ENCODE assay signal across 8 mouse cellular contexts in genomic region chr7:119076712-119077619, GRCm38 (mm10).
DNase-seq lines count a peak whose midpoint lies in the region; ATAC-seq and TF ChIP-seq lines count a peak whose summit lies in the region.

No protein-coding gene starts in this region.

- WGBS in forebrain, embryonic 11.5 days, result 63% methylated on average over 12 of the region's 12 CpGs
- 66% methylated on average over 12 of the region's 12 CpGs for WGBS in forebrain, embryonic 10.5 days
- WGBS in hindbrain, postnatal 0 days, result 47% methylated on average over 12 of the region's 12 CpGs
- WGBS in heart, embryonic 12.5 days, result 53% methylated on average over 12 of the region's 12 CpGs

- H3K4me2 ChIP-seq in forebrain, embryonic 11.5 days (ENCODE audit: low read depth, low read length, severe bottlenecking), result no peak overlapping the region
- no peak overlapping the region for H3K4me2 ChIP-seq in hindbrain, postnatal 0 days (ENCODE audit: low read depth, low read length)
- no peak overlapping the region for H3K4me2 ChIP-seq in heart, embryonic 12.5 days

- 0 out of 2 replicates have a peak, but pooled peaks have one; percentile 51 for ATAC-seq in forebrain, embryonic 11.5 days (replicated peaks; ENCODE audit: low FRiP score)
- peak; percentile 84; the same call in 1 of the 2 replicates for ATAC-seq in hindbrain, postnatal 0 days
- ATAC-seq in granulocyte monocyte progenitor cell, adult 5-6 weeks (replicated peaks; ENCODE audit: poor library complexity, severe bottlenecking), result no peak
- ATAC-seq in heart, embryonic 12.5 days (ENCODE audit: insufficient number of reproducible peaks, low FRiP score), result no peak

- H3K27ac ChIP-seq in forebrain, embryonic 11.5 days (ENCODE audit: low read depth, low read length), result no peak overlapping the region
- H3K27ac ChIP-seq in forebrain, embryonic 10.5 days, result no peak overlapping the region
- no peak overlapping the region for H3K27ac ChIP-seq in hindbrain, postnatal 0 days
- no peak overlapping the region for H3K27ac ChIP-seq in heart, embryonic 12.5 days (ENCODE audit: poor library complexity, severe bottlenecking)

- no peaks in the 10 kb centered on the region for H3K27me3 ChIP-seq in forebrain, embryonic 11.5 days (ENCODE audit: control insufficient read depth, insufficient read depth, low read length)
- H3K27me3 ChIP-seq in forebrain, embryonic 10.5 days (ENCODE audit: poor library complexity, severe bottlenecking), result no peaks in the 10 kb centered on the region
- H3K27me3 ChIP-seq in hindbrain, postnatal 0 days (ENCODE audit: insufficient read depth, low read length), result no peaks in the 10 kb centered on the region
- no peaks in the 10 kb centered on the region for H3K27me3 ChIP-seq in heart, embryonic 12.5 days (replicated peaks)

- TF ChIP-seq CTCF in hindbrain, postnatal 0 days (IDR thresholded peaks at IDR 0.05; ENCODE audit: low read depth), result no peak

- no peaks in the 10 kb centered on the region for H3K4me1 ChIP-seq in forebrain, embryonic 11.5 days (replicated peaks; ENCODE audit: control insufficient read depth, insufficient read depth, low read length)
- peaks cover 9% of the 10 kb centered on the region for H3K4me1 ChIP-seq in forebrain, embryonic 10.5 days
- H3K4me1 ChIP-seq in hindbrain, postnatal 0 days (ENCODE audit: insufficient read depth, low read length), result no peaks in the 10 kb centered on the region
- H3K4me1 ChIP-seq in heart, embryonic 12.5 days (replicated peaks), result no peaks in the 10 kb centered on the region

- no peaks in the 10 kb centered on the region for H3K36me3 ChIP-seq in forebrain, embryonic 11.5 days (ENCODE audit: control insufficient read depth, insufficient read depth, low read length)
- no peaks in the 10 kb centered on the region for H3K36me3 ChIP-seq in forebrain, embryonic 10.5 days (replicated peaks)
- H3K36me3 ChIP-seq in hindbrain, postnatal 0 days (ENCODE audit: insufficient read depth, low read length), result no peaks in the 10 kb centered on the region
- no peaks in the 10 kb centered on the region for H3K36me3 ChIP-seq in heart, embryonic 12.5 days

- DNase-seq in forebrain, embryonic 11.5 days (ENCODE audit: low spot score), result peak; percentile 59
- DNase-seq in forebrain, embryonic 10.5 days (ENCODE audit: extremely low spot score, low spot score), result no peak
- DNase-seq in adrenal gland, postnatal 36 days, result peak; percentile 13 to 20
- DNase-seq in hindbrain, postnatal 0 days (ENCODE audit: low spot score), result peak; percentile 67
- DNase-seq in lung, postnatal 4 days, result peak; percentile 51 to 67
- DNase-seq in heart, adult 9 months (ENCODE audit: low spot score in 2 of 2), result no peak

- H3K4me3 ChIP-seq in forebrain, embryonic 11.5 days (ENCODE audit: low read depth, low read length), result no peak overlapping the region
- no peak overlapping the region for H3K4me3 ChIP-seq in forebrain, embryonic 10.5 days
- H3K4me3 ChIP-seq in hindbrain, postnatal 0 days (ENCODE audit: low read length), result no peak overlapping the region
- H3K4me3 ChIP-seq in heart, embryonic 12.5 days, result no peak overlapping the region

- H3K9me3 ChIP-seq in forebrain, embryonic 11.5 days (ENCODE audit: control insufficient read depth, low read length), result no peaks in the 10 kb centered on the region
- H3K9me3 ChIP-seq in forebrain, embryonic 10.5 days, result no peaks in the 10 kb centered on the region
- no peaks in the 10 kb centered on the region for H3K9me3 ChIP-seq in hindbrain, postnatal 0 days (ENCODE audit: low read length)
- H3K9me3 ChIP-seq in heart, embryonic 12.5 days (replicated peaks), result 0 out of 2 replicates have a peak, but pooled peaks cover 4% of the 10 kb centered on the region

- H3K9ac ChIP-seq in forebrain, embryonic 11.5 days (ENCODE audit: low read length), result no peak overlapping the region
- no peak overlapping the region for H3K9ac ChIP-seq in hindbrain, postnatal 0 days (replicated peaks; ENCODE audit: low read length)
- no peak overlapping the region for H3K9ac ChIP-seq in heart, embryonic 12.5 days

Comparison
In these comparisons a context has a peak if more than half of its experiments do, and no peak if none do; other contexts are left out.
1. DNase-seq: peak in forebrain, embryonic 11.5 days (single experiment), adrenal gland, postnatal 36 days (2 of 2), hindbrain, postnatal 0 days (single experiment) and lung, postnatal 4 days (2 of 2); none in forebrain, embryonic 10.5 days (single experiment) and heart, adult 9 months (0 of 2).
2. ATAC-seq: peak in forebrain, embryonic 11.5 days (single experiment) and hindbrain, postnatal 0 days (single experiment); none in granulocyte monocyte progenitor cell, adult 5-6 weeks (single experiment) and heart, embryonic 12.5 days (single experiment).